Mouse (Mus musculus) forebrain, embryonic 12.5 days (tissue): ENCODE results near the gene Slc29a1. TPM values are rescaled to one million over a fixed set of nuclear protein-coding genes. Genes with fewer than 3 reads are reported as not detected.

ENCODE experiments used
- ATAC-seq: fragments of 200-750 bp; cut with Nextera tagmentation; 2 replicates; pipeline ENCODE4 v1.8.0; 2017; ENCODE audit warnings: moderate TSS enrichment; ENCODE audit not compliant: low FRiP score
- H3K27ac ChIP-seq: fragments of 300-500 bp; sonication (generic); 2 replicates; pipeline ENCODE4 v1.5.1; 2016; ENCODE audit warnings: mild to moderate bottlenecking
- H3K27me3 ChIP-seq: fragments of 300-500 bp; sonication (generic); 2 replicates; pipeline ENCODE4 v1.6.1; 2016; ENCODE audit warnings: mild to moderate bottlenecking
- H3K36me3 ChIP-seq: fragments of 300-500 bp; sonication (generic); replicated peaks from 2 replicates; pipeline ENCODE4 v1.6.1; 2016; ENCODE audit warnings: mild to moderate bottlenecking
- H3K4me1 ChIP-seq: fragments of 300-500 bp; sonication (generic); 2 replicates; pipeline ENCODE4 v1.6.1; 2016
- H3K4me2 ChIP-seq: fragments of 300-500 bp; sonication (generic); 2 replicates; pipeline ENCODE4 v1.6.1; 2016; ENCODE audit warnings: mild to moderate bottlenecking, moderate library complexity
- H3K4me3 ChIP-seq: fragments of 300-500 bp; sonication (generic); replicated peaks from 2 replicates; pipeline ENCODE4 v1.5.1; 2016; ENCODE audit warnings: mild to moderate bottlenecking
- H3K9ac ChIP-seq: fragments of 300-500 bp; sonication (generic); 2 replicates; pipeline ENCODE4 v1.6.1; 2016; ENCODE audit warnings: mild to moderate bottlenecking
- H3K9me3 ChIP-seq: fragments of 300-500 bp; sonication (generic); 2 replicates; pipeline ENCODE4 v1.6.1; 2016
- WGBS: fragments of 180-500 bp; shearing (Covaris S2); methylation state at CpG from one replicate; pipeline ENCODE4 v1.1.7; 2016; 5-methylcytosine and 5-hydroxymethylcytosine counted together
- polyA plus RNA-seq: library from polyadenylated mRNA; unstranded; fragments of >200 nt; fragmentation: Nextera tagmentation; extraction: Ambion mirVana; gene quantifications from 2 replicates; pipeline ENCODE4 v1.2.1, GENCODE M21; 2016

Gene Slc29a1
- polyA plus RNA-seq, 1 experiment from 2014 or later, result 50.2 TPM

GRCm38 (mm10) chr17:45584096-45584896 lies 15.1 kb downstream of the Slc29a1 start:
- Histone ChIP-seq H3K4me2 (no peak overlapping the region), H3K9me3 (no peaks in the 10 kb centered on the region; the same call in 1 of the 2 replicates), H3K4me3 (no peak overlapping the region), H3K27ac (peak overlapping the region; percentile 31; the same call in 1 of the 2 replicates), H3K4me1 (peaks cover 28% of the 10 kb centered on the region), H3K27me3 (no peaks in the 10 kb centered on the region), H3K36me3 (peaks cover 20% of the 10 kb centered on the region), H3K9ac (0 out of 2 replicates have a peak overlapping the region, but pooled peaks have one; percentile 14)
- WGBS, result 35% methylated on average over 12 of the region's 12 CpGs
- ATAC-seq, result peak; percentile 53

DNA sequence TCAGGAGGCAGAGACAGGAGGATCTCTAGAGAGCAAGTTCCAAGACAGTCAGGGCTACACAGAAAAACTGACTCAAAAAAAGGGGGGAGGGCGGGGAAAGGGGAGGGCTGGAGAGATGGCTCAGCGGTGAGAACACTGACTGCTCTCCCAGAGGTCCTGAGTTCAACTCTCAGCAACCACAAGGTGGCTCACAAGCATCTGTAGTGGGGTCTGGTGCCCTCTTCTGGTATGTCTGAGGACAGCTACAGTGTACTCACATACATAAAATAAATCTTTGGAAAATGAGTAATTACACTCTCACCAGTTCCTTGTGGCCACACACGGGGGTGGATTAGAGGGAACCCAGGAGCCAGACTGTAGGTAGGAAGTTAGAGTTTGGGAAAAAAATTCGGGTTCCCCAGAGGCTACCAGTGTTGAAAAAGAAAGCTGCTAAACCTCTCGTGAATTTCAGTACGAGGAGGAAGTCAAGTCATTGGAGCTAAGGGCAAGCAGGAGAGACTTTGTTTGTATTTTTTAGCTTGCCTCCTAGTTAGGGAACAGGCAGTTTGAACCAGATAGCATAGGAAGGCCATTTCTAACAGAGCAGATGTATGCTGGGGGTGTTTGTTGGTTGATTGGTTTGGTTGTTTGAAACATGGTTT lies 16.6 kb downstream of the Slc29a1 start:
- Histone ChIP-seq H3K27me3 (no peaks in the 10 kb centered on the region), H3K27ac (no peak overlapping the region), H3K9me3 (no peaks in the 10 kb centered on the region; the same call in 1 of the 2 replicates), H3K4me1 (peaks cover 28% of the 10 kb centered on the region), H3K4me3 (no peak overlapping the region), H3K4me2 (no peak overlapping the region), H3K36me3 (peaks cover 13% of the 10 kb centered on the region), H3K9ac (no peak overlapping the region)
- ATAC-seq, result no peak
- WGBS, result 73% methylated on average over 6 of the region's 6 CpGs

- Histone ChIP-seq H3K4me2 (no peak overlapping the region), H3K4me1 (peaks cover 28% of the 10 kb centered on the region), H3K36me3 (peaks cover 11% of the 10 kb centered on the region), H3K27ac (no peak overlapping the region), H3K4me3 (no peak overlapping the region), H3K9ac (no peak overlapping the region), H3K9me3 (no peaks in the 10 kb centered on the region; the same call in 1 of the 2 replicates), H3K27me3 (no peaks in the 10 kb centered on the region)
- ATAC-seq, result no peak
- whole genome bisulfite sequencing, result 95% methylated on average over 6 of the region's 6 CpGs
Measured at GRCm38 (mm10) chr17:45582188-45582587, 17.2 kb downstream of the Slc29a1 start.

GRCm38 (mm10) chr17:45581567-45581983 lies 17.8 kb downstream of the Slc29a1 start:
- Histone ChIP-seq H3K9me3 (no peaks in the 10 kb centered on the region; the same call in 1 of the 2 replicates), H3K9ac (no peak overlapping the region), H3K4me2 (no peak overlapping the region), H3K27ac (no peak overlapping the region), H3K36me3 (0 out of 2 replicates have a peak, but pooled peaks cover 4% of the 10 kb centered on the region), H3K4me1 (peaks cover 28% of the 10 kb centered on the region), H3K27me3 (no peaks in the 10 kb centered on the region), H3K4me3 (no peak overlapping the region)
- ATAC-seq, result no peak
- 18% methylated on average over 2 of the region's 2 CpGs for whole genome bisulfite sequencing

DNA sequence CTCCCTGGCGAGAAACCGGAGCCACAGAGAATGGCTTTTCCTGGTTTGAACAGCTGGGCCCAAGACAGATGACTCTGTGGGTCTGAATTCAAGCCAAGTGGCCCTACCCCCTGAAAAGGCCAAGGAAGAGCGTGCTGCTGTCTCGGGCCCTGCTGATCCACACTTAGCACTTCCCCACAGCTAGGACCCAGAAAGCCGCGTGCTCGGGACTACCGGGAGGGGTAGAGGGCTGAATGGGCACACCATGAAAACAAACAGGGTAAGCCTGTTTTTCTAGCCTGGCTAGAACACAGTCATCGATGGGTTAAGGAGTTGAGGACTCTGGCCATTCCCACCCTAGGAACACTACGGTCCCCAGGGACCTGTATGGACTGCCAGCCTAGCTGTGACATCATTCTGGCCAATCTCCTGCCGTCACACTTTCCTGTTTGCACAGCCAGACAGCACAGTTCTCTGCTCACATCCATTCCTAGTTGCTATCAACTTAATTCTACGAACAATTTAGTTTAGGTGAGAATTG lies 18.4 kb downstream of the Slc29a1 start:
- Histone ChIP-seq H3K9ac (no peak overlapping the region), H3K27ac (no peak overlapping the region), H3K9me3 (no peaks in the 10 kb centered on the region), H3K4me1 (peaks cover 27% of the 10 kb centered on the region), H3K36me3 (no peaks in the 10 kb centered on the region), H3K27me3 (no peaks in the 10 kb centered on the region), H3K4me2 (no peak overlapping the region), H3K4me3 (no peak overlapping the region)
- no peak for ATAC-seq
- WGBS, result 55% methylated on average over 12 of the region's 12 CpGs

DNA sequence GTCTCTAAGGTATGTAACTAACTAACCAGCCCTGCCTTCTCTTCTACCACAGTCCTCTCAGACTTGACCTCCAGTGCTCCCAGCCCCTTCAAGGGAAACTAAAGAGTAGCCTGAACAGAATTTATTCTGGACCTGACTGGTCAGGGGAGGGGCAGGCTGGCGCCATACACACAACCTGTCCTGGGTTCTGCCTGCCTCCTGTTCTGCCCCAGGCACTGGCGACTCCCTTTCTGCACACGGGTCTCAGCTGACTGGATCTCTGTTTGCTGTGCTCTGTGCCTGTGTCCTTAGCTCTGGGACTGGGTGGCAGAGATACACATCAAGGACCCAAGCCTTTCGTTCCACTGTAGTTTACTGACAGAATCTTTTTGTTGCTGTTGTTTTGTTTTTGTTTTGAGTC lies 19.9 kb downstream of the Slc29a1 start:
- WGBS, result 88% methylated on average over 4 of the region's 4 CpGs
- Histone ChIP-seq H3K27ac (no peak overlapping the region), H3K9me3 (no peaks in the 10 kb centered on the region), H3K36me3 (no peaks in the 10 kb centered on the region), H3K4me3 (no peak overlapping the region), H3K27me3 (no peaks in the 10 kb centered on the region), H3K9ac (no peak overlapping the region), H3K4me2 (no peak overlapping the region), H3K4me1 (peaks cover 17% of the 10 kb centered on the region)
- no peak for ATAC-seq

- no peak overlapping the region for H3K27ac ChIP-seq
- no peak overlapping the region for H3K4me2 ChIP-seq
- H3K4me1 ChIP-seq, result peaks cover 15% of the 10 kb centered on the region
- no peak for ATAC-seq
- no peak overlapping the region for H3K9ac ChIP-seq
- no peaks in the 10 kb centered on the region for H3K9me3 ChIP-seq
- H3K27me3 ChIP-seq, result no peaks in the 10 kb centered on the region
- 73% methylated on average over 7 of the region's 7 CpGs for WGBS
- no peaks in the 10 kb centered on the region for H3K36me3 ChIP-seq
- no peak overlapping the region for H3K4me3 ChIP-seq
Measured at GRCm38 (mm10) chr17:45578843-45579242, 20.6 kb downstream of the Slc29a1 start.

GRCm38 (mm10) chr17:45578242-45578641 lies 21.2 kb downstream of the Slc29a1 start:
- Histone ChIP-seq H3K27me3 (no peaks in the 10 kb centered on the region), H3K4me1 (peaks cover 14% of the 10 kb centered on the region), H3K4me2 (no peak overlapping the region), H3K4me3 (no peak overlapping the region), H3K9ac (no peak overlapping the region), H3K9me3 (no peaks in the 10 kb centered on the region), H3K36me3 (no peaks in the 10 kb centered on the region), H3K27ac (no peak overlapping the region)
- no peak for ATAC-seq
- 60% methylated on average over 5 of the region's 5 CpGs for WGBS

GRCm38 (mm10) chr17:45575123-45575897 lies 24.1 kb downstream of the Slc29a1 start:
- H3K4me3 ChIP-seq, result no peak overlapping the region
- peak overlapping the region; percentile 81; the same call in 1 of the 2 replicates for H3K4me2 ChIP-seq

DNA sequence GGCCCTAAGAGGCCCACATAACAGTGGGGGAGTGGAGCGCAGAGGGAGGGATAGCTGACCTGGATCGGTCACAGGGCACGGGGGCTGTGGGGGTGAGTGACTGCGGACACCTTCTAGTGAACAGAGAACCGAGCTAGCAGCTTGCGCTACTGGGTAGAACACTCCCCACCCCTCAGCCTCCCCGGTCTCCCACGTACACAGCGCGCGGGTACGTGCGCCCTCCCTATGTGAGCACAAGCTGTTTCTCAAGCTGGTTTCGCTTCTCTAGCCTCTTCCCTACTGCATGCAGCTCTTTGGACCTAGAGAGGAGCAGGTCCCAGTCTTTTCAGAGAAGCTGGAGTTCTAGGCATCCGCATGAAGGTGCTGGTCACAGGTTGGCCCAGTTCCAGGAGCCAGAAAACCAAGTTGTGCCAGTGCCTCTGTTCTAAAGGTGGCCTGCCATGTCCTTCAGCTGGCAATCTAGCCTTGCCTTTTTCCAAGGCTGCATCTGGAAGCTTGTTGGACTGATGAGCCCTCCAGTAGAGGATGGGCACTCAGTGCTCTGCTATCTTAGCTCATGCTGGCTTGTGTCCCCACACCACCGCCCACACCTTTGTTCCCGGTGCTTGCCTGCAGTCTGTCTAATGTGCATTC lies 25.2 kb downstream of the Slc29a1 start:
- Histone ChIP-seq H3K4me3 (peak overlapping the region; percentile 97), H3K36me3 (peaks cover 25% of the 10 kb centered on the region), H3K4me1 (peaks cover 31% of the 10 kb centered on the region), H3K9me3 (no peaks in the 10 kb centered on the region), H3K27me3 (no peaks in the 10 kb centered on the region), H3K27ac (peak overlapping the region; percentile 98), H3K9ac (peak overlapping the region; percentile 95), H3K4me2 (peak overlapping the region; percentile 81)
- WGBS, result 2% methylated on average over 17 of the region's 17 CpGs
- ATAC-seq, result peak; percentile 31

More at GRCm38 (mm10) chr17:45575123-45575897, 24.1 kb downstream of the Slc29a1 start:
- no peaks in the 10 kb centered on the region for H3K27me3 ChIP-seq
- H3K36me3 ChIP-seq, result peaks cover 15% of the 10 kb centered on the region
- WGBS, result 90% methylated on average over 8 of the region's 8 CpGs
- no peak for ATAC-seq
- H3K9me3 ChIP-seq, result no peaks in the 10 kb centered on the region
- H3K9ac ChIP-seq, result 0 out of 2 replicates have a peak overlapping the region, but pooled peaks have one; percentile 7
- peak overlapping the region; percentile 98 for H3K27ac ChIP-seq
- H3K4me1 ChIP-seq, result peaks cover 25% of the 10 kb centered on the region

- Histone ChIP-seq H3K27me3 (no peaks in the 10 kb centered on the region), H3K27ac (peak overlapping the region; percentile 98), H3K4me2 (peak overlapping the region; percentile 81), H3K4me3 (peak overlapping the region; percentile 97), H3K9me3 (no peaks in the 10 kb centered on the region), H3K36me3 (peaks cover 30% of the 10 kb centered on the region), H3K4me1 (peaks cover 36% of the 10 kb centered on the region), H3K9ac (peak overlapping the region; percentile 95)
- WGBS, result 0% methylated on average over 18 of the region's 18 CpGs
- ATAC-seq, result peak; percentile 75
Measured at GRCm38 (mm10) chr17:45573780-45574123, 25.7 kb downstream of the Slc29a1 start.
